ENCODE assay signal across 32 mouse cellular contexts in genomic region chr13:11201978-11202377, GRCm38 (mm10).
A peak's percentile ranks its signal among the peaks of the same experiment; 100 is the strongest.
DNase-seq lines count a peak whose midpoint lies in the region; ATAC-seq and TF ChIP-seq lines count a peak whose summit lies in the region.
"Had no signal": no experiment of that assay in that cellular context is flagged by ENCODE, and none has a peak within 500 bp of the region (broad histone marks: within the 10 kb centered on the region; RNA-seq: fewer than 3 reads in every experiment).

No protein-coding gene starts in this region.

- no peaks in the 10 kb centered on the region for H3K4me1 ChIP-seq in forebrain, embryonic 14.5 days (ENCODE audit: control insufficient read depth, insufficient read depth, low read length)
- H3K4me1 ChIP-seq in forebrain, postnatal 0 days (ENCODE audit: insufficient read depth) = no peaks in the 10 kb centered on the region
- no peaks in the 10 kb centered on the region for H3K4me1 ChIP-seq in hindbrain, embryonic 15.5 days (replicated peaks)
- H3K4me1 ChIP-seq in hindbrain, embryonic 14.5 days (replicated peaks; ENCODE audit: control insufficient read depth, insufficient read depth, low read length) = no peaks in the 10 kb centered on the region
- H3K4me1 ChIP-seq: embryonic facial prominence, embryonic 10.5 days; embryonic facial prominence, embryonic 13.5 days; heart, embryonic 10.5 days; heart, embryonic 13.5 days; hindbrain, embryonic 13.5 days had no signal

- no peak overlapping the region for H3K27ac ChIP-seq in forebrain, embryonic 14.5 days (ENCODE audit: low read depth, low read length)
- no peak overlapping the region for H3K27ac ChIP-seq in forebrain, postnatal 0 days (ENCODE audit: low read depth, low read length)
- H3K27ac ChIP-seq in hindbrain, embryonic 15.5 days (replicated peaks) = no peak overlapping the region
- H3K27ac ChIP-seq in hindbrain, embryonic 14.5 days = no peak overlapping the region
- peak overlapping the region; percentile 46; the same call in 1 of the 2 replicates for H3K27ac ChIP-seq in layer of hippocampus, adult 2 months
- H3K27ac ChIP-seq: embryonic facial prominence, embryonic 10.5 days; embryonic facial prominence, embryonic 13.5 days; heart, adult 2 months; heart, embryonic 10.5 days; heart, embryonic 13.5 days; hindbrain, embryonic 13.5 days had no signal

- H3K9ac ChIP-seq in forebrain, embryonic 14.5 days (ENCODE audit: low read length) = no peak overlapping the region
- no peak overlapping the region for H3K9ac ChIP-seq in forebrain, postnatal 0 days
- H3K9ac ChIP-seq in hindbrain, embryonic 15.5 days = no peak overlapping the region
- no peak overlapping the region for H3K9ac ChIP-seq in hindbrain, embryonic 14.5 days
- H3K9ac ChIP-seq: embryonic facial prominence, embryonic 13.5 days; heart, embryonic 13.5 days; hindbrain, embryonic 13.5 days had no signal

- H3K4me2 ChIP-seq in forebrain, embryonic 14.5 days (ENCODE audit: low read length) = no peak overlapping the region
- no peak overlapping the region for H3K4me2 ChIP-seq in forebrain, postnatal 0 days (ENCODE audit: low read depth)
- no peak overlapping the region for H3K4me2 ChIP-seq in hindbrain, embryonic 15.5 days
- H3K4me2 ChIP-seq in hindbrain, embryonic 14.5 days (replicated peaks) = no peak overlapping the region
- H3K4me2 ChIP-seq: embryonic facial prominence, embryonic 13.5 days; heart, embryonic 13.5 days; hindbrain, embryonic 13.5 days had no signal

- peak; percentile 51 for DNase-seq in forebrain, embryonic 14.5 days (ENCODE audit: low spot score)
- no peak for DNase-seq in forebrain, postnatal 0 days
- no peak for DNase-seq in hindbrain, embryonic 14.5 days (ENCODE audit: low spot score)
- peak in 1 of 2 experiments; percentile 12 for DNase-seq in layer of hippocampus, adult 2 months (ENCODE audit: low spot score in 2 of 2)
- no peak for DNase-seq in layer of hippocampus, postnatal 25 days (ENCODE audit: extremely low spot score in 1 of 2, low spot score in 1 of 2)
- peak; percentile 39 for DNase-seq in brain, adult 2 months (ENCODE audit: low read depth, low spot score)
- no peak for DNase-seq in gastrocnemius, adult 8-10 months (ENCODE audit: low spot score in 2 of 2)
- DNase-seq: adrenal gland, postnatal 14 days; B cell, adult 2 months; cerebellum, adult 18-20 months; cerebellum, adult 9-10 months; cerebellum, postnatal 36 days; embryo, embryonic 11 days; gastrocnemius, postnatal 10 days; gastrocnemius, postnatal 36 days; heart, adult 2 months; heart, postnatal 14 days; heart, postnatal 4 days; kidney, adult 18-20 months; kidney, adult 9 months had no signal

- H3K27me3 ChIP-seq in forebrain, embryonic 14.5 days (replicated peaks; ENCODE audit: control insufficient read depth, insufficient read depth, low read length) = no peaks in the 10 kb centered on the region
- no peaks in the 10 kb centered on the region for H3K27me3 ChIP-seq in forebrain, postnatal 0 days (ENCODE audit: insufficient read depth, low read length)
- H3K27me3 ChIP-seq in hindbrain, embryonic 15.5 days = no peaks in the 10 kb centered on the region
- H3K27me3 ChIP-seq in hindbrain, embryonic 14.5 days (ENCODE audit: control insufficient read depth, insufficient read depth, low read length) = no peaks in the 10 kb centered on the region
- H3K27me3 ChIP-seq: CH12.LX; embryonic facial prominence, embryonic 13.5 days; heart, embryonic 13.5 days; hindbrain, embryonic 13.5 days; Patski had no signal

- no peaks in the 10 kb centered on the region for H3K9me3 ChIP-seq in forebrain, embryonic 14.5 days (replicated peaks; ENCODE audit: control insufficient read depth, low read length)
- H3K9me3 ChIP-seq in forebrain, postnatal 0 days (ENCODE audit: low read length) = no peaks in the 10 kb centered on the region
- no peaks in the 10 kb centered on the region for H3K9me3 ChIP-seq in hindbrain, embryonic 15.5 days
- no peaks in the 10 kb centered on the region for H3K9me3 ChIP-seq in hindbrain, embryonic 14.5 days (ENCODE audit: control insufficient read depth, low read length)
- H3K9me3 ChIP-seq: embryonic facial prominence, embryonic 10.5 days; embryonic facial prominence, embryonic 13.5 days; G1E; heart, embryonic 10.5 days; heart, embryonic 13.5 days; hindbrain, embryonic 13.5 days had no signal

- H3K36me3 ChIP-seq in forebrain, embryonic 14.5 days (ENCODE audit: control insufficient read depth, insufficient read depth, low read length) = no peaks in the 10 kb centered on the region
- H3K36me3 ChIP-seq in forebrain, postnatal 0 days (ENCODE audit: insufficient read depth) = no peaks in the 10 kb centered on the region
- H3K36me3 ChIP-seq in hindbrain, embryonic 15.5 days = no peaks in the 10 kb centered on the region
- H3K36me3 ChIP-seq in hindbrain, embryonic 14.5 days (replicated peaks; ENCODE audit: control insufficient read depth, insufficient read depth) = no peaks in the 10 kb centered on the region
- H3K36me3 ChIP-seq: embryonic facial prominence, embryonic 10.5 days; embryonic facial prominence, embryonic 13.5 days; G1E; heart, embryonic 10.5 days; heart, embryonic 13.5 days; hindbrain, embryonic 13.5 days had no signal

- no peak for TF ChIP-seq CTCF in forebrain, postnatal 0 days (IDR thresholded peaks at IDR 0.05; ENCODE audit: low read depth)
- no peak for TF ChIP-seq CTCF in layer of hippocampus, adult 2 months (conservative IDR thresholded peaks at IDR 0.05)

- no peak overlapping the region for H3K4me3 ChIP-seq in forebrain, embryonic 14.5 days (ENCODE audit: low read depth, low read length)
- H3K4me3 ChIP-seq in forebrain, postnatal 0 days (ENCODE audit: low read depth, low read length) = no peak overlapping the region
- no peak overlapping the region for H3K4me3 ChIP-seq in hindbrain, embryonic 15.5 days
- H3K4me3 ChIP-seq in hindbrain, embryonic 14.5 days (replicated peaks; ENCODE audit: low read length) = no peak overlapping the region
- H3K4me3 ChIP-seq in layer of hippocampus, adult 2 months = no peak overlapping the region
- H3K4me3 ChIP-seq: embryonic facial prominence, embryonic 10.5 days; embryonic facial prominence, embryonic 13.5 days; erythroblast, embryonic 14.5 days; heart, adult 2 months; heart, embryonic 10.5 days; heart, embryonic 13.5 days; hindbrain, embryonic 13.5 days had no signal

- ATAC-seq in forebrain, embryonic 14.5 days = peak; percentile 44; the same call in 1 of the 2 replicates
- ATAC-seq in forebrain, postnatal 0 days = no peak
- ATAC-seq in hindbrain, embryonic 15.5 days (ENCODE audit: low FRiP score, low read depth) = peak; percentile 48; the same call in 1 of the 2 replicates
- no peak for ATAC-seq in hindbrain, embryonic 14.5 days (ENCODE audit: low FRiP score)
- ATAC-seq: inflammation-experienced regulatory T-cells, adult 6 months; intestine, embryonic 16.5 days; Patski had no signal

Comparison
In these comparisons a context has a peak if more than half of its experiments do, and no peak if none do; other contexts are left out.
1. ATAC-seq: peak in forebrain, embryonic 14.5 days (single experiment) and hindbrain, embryonic 15.5 days (single experiment); none in forebrain, postnatal 0 days (single experiment) and hindbrain, embryonic 14.5 days (single experiment).
2. DNase-seq: peak in forebrain, embryonic 14.5 days (single experiment) and brain, adult 2 months (single experiment); none in forebrain, postnatal 0 days (single experiment), hindbrain, embryonic 14.5 days (single experiment), layer of hippocampus, postnatal 25 days (0 of 2) and gastrocnemius, adult 8-10 months (0 of 2).